Mouse (Mus musculus) ES-E14 (cell line): Measurements from ENCODE around the gene Dhrs1.

Experiments used
- CHD2 ChIP-seq: IDR thresholded peaks from 2 replicates; pipeline ENCODE4 v1.6.1; 2014; ENCODE audit warnings: mild to moderate bottlenecking, low read depth, low read length, inconsistent platforms
- HCFC1 ChIP-seq: IDR thresholded peaks from 2 replicates; pipeline ENCODE4 v1.6.1; 2012; ENCODE audit warnings: low read length, inconsistent platforms, borderline replicate concordance; ENCODE audit not compliant: insufficient read depth
- MAFK ChIP-seq: IDR thresholded peaks from 2 replicates; pipeline ENCODE4 v1.6.1; 2014; ENCODE audit warnings: mild to moderate bottlenecking, low read depth, low read length, inconsistent platforms; ENCODE audit not compliant: insufficient read depth
- ZC3H11A ChIP-seq: IDR thresholded peaks from 2 replicates; pipeline ENCODE4 v1.6.1; 2012; ENCODE audit warnings: low read depth, mild to moderate bottlenecking, inconsistent platforms, low read length, borderline replicate concordance
- ZNF384 ChIP-seq: IDR thresholded peaks from 2 replicates; pipeline ENCODE4 v1.6.1; 2012; ENCODE audit warnings: low read depth, low read length, inconsistent platforms

- TF ChIP-seq CHD2 (no peak), MAFK (no peak), ZNF384 (no peak), HCFC1 (no peak), ZC3H11A (no peak)
Observed at GRCm38 (mm10) chr14:55783958-55784235, 38.4 kb upstream of the Dhrs1 start, which contains the start of gene Adcy4.
